Mouse (Mus musculus) MEL-GATA-1-ER (cell line): ENCODE results near the gene Gm2115.

Source experiments
- DNase-seq: peaks from one replicate; pipeline ENCODE4 v3.0.0-alpha.2; 2012; ENCODE audit warnings: low read depth; ENCODE audit errors: extremely low read depth

Gm2115 gene

DNA sequence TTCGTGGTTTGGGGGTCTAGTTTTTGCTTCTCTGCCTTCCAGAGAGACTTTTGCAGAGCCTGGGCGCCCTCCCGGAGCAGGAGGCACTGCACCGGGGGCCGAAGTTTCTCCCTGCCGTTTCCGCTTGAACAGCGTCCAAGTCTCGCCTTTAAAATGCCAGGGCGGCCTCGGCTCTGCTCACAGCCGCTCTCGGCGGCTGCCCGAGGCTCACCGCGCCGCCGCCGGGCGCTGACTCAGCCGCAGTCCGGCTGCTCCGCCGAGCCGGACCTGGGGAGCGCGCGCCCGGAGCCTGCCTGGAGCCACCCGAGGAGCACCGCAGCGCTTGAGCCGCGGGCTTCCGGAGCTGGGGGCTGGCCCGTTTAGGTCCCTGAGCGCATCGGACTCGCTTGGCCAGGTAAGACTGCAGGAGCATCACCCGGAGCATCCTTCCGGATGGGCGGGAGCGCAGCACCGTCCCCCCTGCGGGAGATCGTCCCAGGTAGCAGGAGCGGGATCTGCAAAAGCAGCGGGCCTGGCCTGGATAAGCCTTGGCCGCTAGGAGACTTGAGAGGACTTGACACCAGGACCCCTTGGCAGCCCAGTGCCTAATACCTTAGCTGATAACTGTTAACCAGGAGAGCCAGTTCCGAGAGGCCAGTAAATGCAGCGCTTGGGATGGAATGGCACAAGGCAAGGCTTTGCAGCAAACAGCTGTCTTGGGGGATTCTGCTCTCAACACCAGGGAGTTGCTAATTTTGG is at the start of gene Gm2115:
Gene Gm2115 (plus strand): TSS at position 159 of the 738 bp plus-strand sequence.
- DNase-seq = no peak

DNA sequence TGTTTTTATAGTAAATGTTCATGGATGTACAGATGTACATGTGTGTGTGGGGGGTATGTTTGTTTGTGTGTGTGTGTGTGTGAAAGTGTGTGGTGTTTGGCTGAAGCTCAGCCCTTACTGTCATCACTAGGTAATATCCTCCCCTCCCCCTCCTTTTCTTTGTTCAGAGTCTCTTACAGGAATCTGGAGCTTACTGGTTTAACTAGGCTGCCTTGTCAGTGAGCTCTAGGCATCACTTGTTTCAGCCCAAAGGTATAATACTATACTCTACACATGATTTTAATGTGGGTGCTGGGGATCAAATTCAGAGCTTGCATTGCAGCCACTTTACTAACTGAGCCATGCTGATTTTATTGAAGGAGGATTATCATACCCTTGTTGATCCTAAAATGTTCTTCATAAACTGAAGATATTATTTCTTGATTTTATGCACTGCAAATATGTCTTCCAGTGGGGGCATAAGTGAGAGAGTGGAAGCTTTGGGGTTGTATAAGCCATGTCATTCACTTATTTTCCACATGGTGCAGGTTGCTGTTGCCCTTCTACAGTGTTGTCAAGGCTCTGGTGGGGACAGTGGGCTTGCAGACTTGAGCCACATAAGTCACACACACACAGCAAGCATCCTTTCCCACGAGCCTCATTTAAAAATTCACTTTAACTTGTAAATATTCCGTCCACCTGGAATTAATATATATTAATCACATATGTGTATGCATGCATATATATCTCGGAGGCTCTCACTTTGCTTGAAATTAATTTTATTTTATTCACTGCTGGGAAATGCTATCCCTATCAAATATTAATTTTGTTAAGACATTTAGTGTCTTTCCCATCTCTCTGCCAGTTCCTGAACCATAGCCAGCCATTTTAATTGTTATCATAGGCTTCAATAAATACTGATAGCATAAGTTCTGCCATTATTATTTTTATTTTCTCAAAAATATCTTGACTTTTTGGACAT is 45.0 kb upstream of the Gm2115 start:
- no peak for DNase-seq

DNA sequence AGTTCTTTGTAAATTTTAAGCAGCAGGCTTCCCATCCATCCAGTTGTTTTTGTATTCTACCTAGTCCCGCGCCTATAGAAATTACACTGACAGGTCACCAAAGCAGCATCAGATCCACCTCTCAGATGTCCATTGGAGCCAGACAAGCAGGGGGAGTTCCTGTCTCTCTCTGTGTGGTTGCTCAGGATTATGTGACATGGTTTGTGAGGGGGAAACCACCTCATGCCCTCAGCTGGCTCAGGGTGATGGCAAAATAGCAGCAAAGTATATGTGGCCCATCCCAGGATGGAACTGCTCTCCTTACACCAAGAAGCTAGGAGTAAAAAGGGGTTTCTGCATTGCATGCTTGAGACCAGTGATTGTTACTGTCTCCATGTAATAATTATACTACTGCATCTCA is 42.3 kb upstream of the Gm2115 start:
- DNase-seq = no peak

- DNase-seq = no peak
These were observed 25.6 kb upstream of the Gm2115 start for GRCm38 (mm10) chr7:84503163-84503562.

- DNase-seq = no peak
These were observed 10.1 kb upstream of the Gm2115 start for GRCm38 (mm10) chr7:84518533-84519198.

GRCm38 (mm10) chr7:84521329-84521728 is 7.4 kb upstream of the Gm2115 start:
- no peak for DNase-seq

DNA sequence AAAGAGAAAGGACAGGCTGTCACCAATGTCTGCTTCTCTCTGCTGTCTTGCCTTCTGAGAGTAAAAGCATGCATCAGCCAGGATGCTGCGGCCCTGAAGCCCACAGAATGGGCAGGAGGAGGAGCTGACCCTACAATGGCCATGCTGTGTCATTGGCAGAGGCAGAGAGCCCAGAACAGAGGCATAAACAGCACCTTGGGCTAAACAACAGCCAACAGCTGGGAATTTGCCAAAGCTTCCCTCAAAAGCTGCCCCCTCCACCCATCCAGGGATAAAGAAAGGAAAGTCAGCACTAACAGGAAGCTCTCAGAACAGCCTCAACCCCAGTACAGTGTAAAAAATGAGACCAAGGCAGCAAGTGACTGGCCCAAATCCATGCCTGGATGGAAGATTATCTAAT is 6.3 kb upstream of the Gm2115 start:
- DNase-seq = no peak

- DNase-seq = no peak
These were observed 2.6 kb upstream of the Gm2115 start for GRCm38 (mm10) chr7:84526171-84526570.

- no peak for DNase-seq
These were observed 4.0 kb downstream of the Gm2115 start for GRCm38 (mm10) chr7:84532795-84533194.

- DNase-seq = no peak
These were observed 5.9 kb downstream of the Gm2115 start for GRCm38 (mm10) chr7:84534632-84535031.

DNA sequence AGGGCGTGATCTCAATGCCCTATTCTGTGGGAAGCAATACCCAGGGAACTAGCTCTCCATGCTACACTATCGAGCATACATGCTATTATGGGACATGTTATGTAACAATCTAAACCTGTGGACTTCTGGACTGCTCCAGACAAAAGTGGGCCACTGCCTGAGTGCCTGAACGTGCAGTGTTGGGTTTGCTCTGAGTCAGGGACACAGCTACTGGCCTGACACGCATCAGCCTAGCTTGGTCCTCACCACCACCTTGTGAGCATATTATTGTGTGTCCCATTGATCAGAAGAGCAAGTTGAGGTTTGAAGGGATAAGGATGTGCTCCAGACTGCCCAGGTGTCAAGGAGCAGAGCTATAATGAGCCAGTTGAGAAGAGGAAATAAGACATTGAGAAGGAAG is 16.2 kb downstream of the Gm2115 start:
- no peak for DNase-seq

DNA sequence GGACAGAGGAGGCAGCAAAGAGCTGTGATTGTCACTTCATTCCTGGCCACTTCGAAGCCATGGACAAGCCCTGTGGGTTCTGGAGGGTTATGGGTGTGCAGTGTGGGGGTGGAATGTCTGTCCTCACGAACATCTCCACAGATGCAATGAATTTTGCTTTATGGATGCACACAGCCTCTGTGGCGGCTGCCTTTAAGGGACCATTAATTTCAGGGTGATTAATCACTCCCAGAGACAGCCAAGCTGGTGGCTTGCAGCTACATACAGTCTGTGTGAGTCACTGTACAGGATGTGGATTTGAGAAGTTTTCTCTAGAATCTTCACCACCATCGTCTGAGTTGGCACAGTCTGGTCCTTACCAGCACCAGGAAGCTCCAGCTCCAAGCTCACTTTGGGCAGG is 17.9 kb downstream of the Gm2115 start:
- no peak for DNase-seq

- no peak for DNase-seq
These were observed 22.7 kb downstream of the Gm2115 start for GRCm38 (mm10) chr7:84551472-84551871.

GRCm38 (mm10) chr7:84555294-84555693 is 26.5 kb downstream of the Gm2115 start:
- DNase-seq = no peak

- no peak for DNase-seq
These were observed 28.6 kb downstream of the Gm2115 start for GRCm38 (mm10) chr7:84557332-84557731.

GRCm38 (mm10) chr7:84560500-84560899 is 31.7 kb downstream of the Gm2115 start:
- DNase-seq = no peak

GRCm38 (mm10) chr7:84564236-84564635 is 35.5 kb downstream of the Gm2115 start:
- no peak for DNase-seq

- DNase-seq = no peak
These were observed 37.4 kb downstream of the Gm2115 start for GRCm38 (mm10) chr7:84566200-84566599.

GRCm38 (mm10) chr7:84577034-84577433 is 48.3 kb downstream of the Gm2115 start:
- no peak for DNase-seq

- no peak for DNase-seq
These were observed 50.1 kb downstream of the Gm2115 start for GRCm38 (mm10) chr7:84578841-84579240.

- no peak for DNase-seq
These were observed 51.0 kb downstream of the Gm2115 start for GRCm38 (mm10) chr7:84579769-84580168.

- DNase-seq = no peak
These were observed 56.3 kb downstream of the Gm2115 start for GRCm38 (mm10) chr7:84585086-84585485.
